Comparison of ENCODE assay signal across 20 mouse cellular contexts in genomic region chr9:118393567-118393966, GRCm38 (mm10).
DNase-seq lines count a peak whose midpoint lies in the region; ATAC-seq lines count a peak whose summit lies in the region.
"Had no signal": no experiment of that assay in that cellular context is flagged by ENCODE, and none has a peak within 500 bp of the region (broad histone marks: within the 10 kb centered on the region; RNA-seq: fewer than 3 reads in every experiment).

No protein-coding gene starts in this region.

- DNase-seq in kidney, adult 8-10 months, result no peak
- peak; percentile 9 to 43 for DNase-seq in kidney, postnatal 4 days
- DNase-seq in kidney, postnatal 14 days, result no peak
- peak; percentile 41 for DNase-seq in naive thymus-derived CD4-positive, alpha-beta T cell, adult 2 months (ENCODE audit: low read depth)
- peak; percentile 83 for DNase-seq in yolk sac, embryonic 10.5 days (ENCODE audit: low spot score)
- no peak for DNase-seq in cerebellum, adult 9-10 months
- DNase-seq: adrenal gland, adult 2 months; adrenal gland, postnatal 10 days; adrenal gland, postnatal 25 days; cerebellum, adult 11 months; cerebellum, adult 18-20 months; cerebellum, adult 8-10 months; cerebellum, postnatal 10 days; cerebellum, postnatal 25 days; forebrain, postnatal 0 days had no signal

- H3K9me3 ChIP-seq in kidney, embryonic 15.5 days (replicated peaks), result no peaks in the 10 kb centered on the region
- H3K9me3 ChIP-seq: embryonic facial prominence, embryonic 10.5 days; embryonic facial prominence, embryonic 12.5 days; forebrain, embryonic 13.5 days; forebrain, embryonic 15.5 days had no signal

- no peak overlapping the region for H3K4me3 ChIP-seq in kidney, embryonic 15.5 days (replicated peaks)
- H3K4me3 ChIP-seq: embryonic facial prominence, embryonic 10.5 days; embryonic facial prominence, embryonic 12.5 days; forebrain, embryonic 13.5 days; forebrain, embryonic 15.5 days had no signal

- H3K4me2 ChIP-seq in kidney, embryonic 15.5 days, result no peak overlapping the region
- H3K4me2 ChIP-seq: embryonic facial prominence, embryonic 12.5 days; forebrain, embryonic 13.5 days; forebrain, embryonic 15.5 days had no signal

- no peaks in the 10 kb centered on the region for H3K36me3 ChIP-seq in kidney, embryonic 15.5 days
- H3K36me3 ChIP-seq: embryonic facial prominence, embryonic 10.5 days; embryonic facial prominence, embryonic 12.5 days; forebrain, embryonic 15.5 days had no signal

- peak; percentile 58; the same call in 1 of the 2 replicates for ATAC-seq in kidney, embryonic 15.5 days (replicated peaks; ENCODE audit: low FRiP score)
- ATAC-seq: forebrain, embryonic 13.5 days; forebrain, embryonic 15.5 days; forebrain, postnatal 0 days had no signal

- H3K4me1 ChIP-seq in kidney, embryonic 15.5 days, result peaks cover 7% of the 10 kb centered on the region; the same call in 1 of the 2 replicates
- H3K4me1 ChIP-seq: embryonic facial prominence, embryonic 12.5 days had no signal

- H3K27me3 ChIP-seq in kidney, embryonic 15.5 days, result peaks cover 23% of the 10 kb centered on the region

- 43% methylated on average over 4 of the region's 4 CpGs for WGBS in kidney, embryonic 15.5 days

- no peak overlapping the region for H3K9ac ChIP-seq in kidney, embryonic 15.5 days
- H3K9ac ChIP-seq: embryonic facial prominence, embryonic 12.5 days; forebrain, embryonic 13.5 days; forebrain, embryonic 15.5 days; forebrain, postnatal 0 days had no signal

- H3K27ac ChIP-seq in kidney, embryonic 15.5 days, result no peak overlapping the region
- H3K27ac ChIP-seq: embryonic facial prominence, embryonic 10.5 days; embryonic facial prominence, embryonic 12.5 days; forebrain, embryonic 13.5 days; forebrain, embryonic 15.5 days had no signal

Comparison
In these comparisons a context has a peak if more than half of its experiments do, and no peak if none do; other contexts are left out.
1. DNase-seq: peak in kidney, postnatal 4 days (2 of 2), naive thymus-derived CD4-positive, alpha-beta T cell, adult 2 months (single experiment) and yolk sac, embryonic 10.5 days (single experiment); none in kidney, adult 8-10 months (0 of 2), kidney, postnatal 14 days (single experiment) and cerebellum, adult 9-10 months (single experiment).